Mouse (Mus musculus) midbrain, embryonic 12.5 days (tissue): ENCODE measurements around the gene Cherp. TPM values are rescaled to one million over a fixed set of nuclear protein-coding genes. Genes with fewer than 3 reads are reported as not detected.

ENCODE experiments used
- ATAC-seq: fragments of 200-750 bp; cut with Nextera tagmentation; 2 replicates; pipeline ENCODE4 v1.8.0; 2017; ENCODE audit warnings: low read depth, moderate TSS enrichment, moderate library complexity; ENCODE audit not compliant: low FRiP score
- H3K27ac ChIP-seq: fragments of 300-500 bp; sonication (generic); replicated peaks from 2 replicates; pipeline ENCODE4 v1.5.1; 2016; ENCODE audit warnings: mild to moderate bottlenecking
- H3K27me3 ChIP-seq: fragments of 300-500 bp; sonication (generic); 2 replicates; pipeline ENCODE4 v1.6.1; 2016; ENCODE audit warnings: mild to moderate bottlenecking
- H3K36me3 ChIP-seq: fragments of 300-500 bp; sonication (generic); 2 replicates; pipeline ENCODE4 v1.6.1; 2016
- H3K4me1 ChIP-seq: fragments of 300-500 bp; sonication (generic); 2 replicates; pipeline ENCODE4 v1.6.1; 2016
- H3K4me2 ChIP-seq: fragments of 300-500 bp; sonication (generic); replicated peaks from 2 replicates; pipeline ENCODE4 v1.6.1; 2016; ENCODE audit warnings: mild to moderate bottlenecking, moderate library complexity
- H3K4me3 ChIP-seq: fragments of 300-500 bp; sonication (generic); 2 replicates; pipeline ENCODE4 v1.5.1; 2016; ENCODE audit warnings: mild to moderate bottlenecking
- H3K9ac ChIP-seq: fragments of 300-500 bp; sonication (generic); replicated peaks from 2 replicates; pipeline ENCODE4 v1.6.1; 2016; ENCODE audit warnings: mild to moderate bottlenecking, moderate library complexity
- H3K9me3 ChIP-seq: fragments of 300-500 bp; sonication (generic); 2 replicates; pipeline ENCODE4 v1.6.1; 2016; ENCODE audit warnings: mild to moderate bottlenecking
- WGBS: fragments of 180-500 bp; shearing (Covaris S2); methylation state at CpG from one replicate; pipeline ENCODE4 v1.1.7; 2016; 5-methylcytosine and 5-hydroxymethylcytosine counted together
- polyA plus RNA-seq: library from polyadenylated mRNA; unstranded; fragments of >200 nt; fragmentation: Nextera tagmentation; extraction: Ambion mirVana; gene quantifications from 2 replicates; pipeline ENCODE4 v1.2.1, GENCODE M21; 2016

Cherp gene
- 76.6 and 82.8 TPM in 2 replicates for polyA plus RNA-seq

- no peaks in the 10 kb centered on the region for H3K27me3 ChIP-seq
- peaks cover 33% of the 10 kb centered on the region for H3K36me3 ChIP-seq
- H3K4me2 ChIP-seq = peak within 1 kb of the TSS; percentile 96
- WGBS = under 1% methylated on average over 80 of the region's 80 CpGs
- H3K4me1 ChIP-seq = peaks cover 19% of the 10 kb centered on the region
- H3K9me3 ChIP-seq = no peaks in the 10 kb centered on the region
- H3K9ac ChIP-seq = peak within 1 kb of the TSS; percentile 87
- peak; percentile 96 for ATAC-seq
- H3K27ac ChIP-seq = peak within 1 kb of the TSS; percentile 89
- H3K4me3 ChIP-seq = peak within 1 kb of the TSS; percentile 92
Measured at GRCm38 (mm10) chr8:72474826-72475546, at the start of gene Cherp. Gene Cherp, minus strand, starts transcription at chr8:72475226.

GRCm38 (mm10) chr8:72521888-72522287, 46.9 kb upstream of the Cherp start:
- Histone ChIP-seq H3K4me1 (0 out of 2 replicates have a peak, but pooled peaks cover 6% of the 10 kb centered on the region), H3K4me2 (no peak overlapping the region), H3K9me3 (no peaks in the 10 kb centered on the region), H3K27ac (no peak overlapping the region), H3K36me3 (peaks cover 6% of the 10 kb centered on the region), H3K9ac (no peak overlapping the region), H3K27me3 (no peaks in the 10 kb centered on the region), H3K4me3 (no peak overlapping the region)
- ATAC-seq = no peak

GRCm38 (mm10) chr8:72517421-72517988, 42.5 kb upstream of the Cherp start:
- WGBS = 72% methylated on average over 7 of the region's 7 CpGs
- Histone ChIP-seq H3K27ac (no peak overlapping the region), H3K36me3 (peaks cover 4% of the 10 kb centered on the region; the same call in 1 of the 2 replicates)

GRCm38 (mm10) chr8:72513158-72513557, 38.1 kb upstream of the Cherp start:
- H3K27me3 ChIP-seq = no peaks in the 10 kb centered on the region
- no peak for ATAC-seq
- H3K4me3 ChIP-seq = no peak overlapping the region

More at GRCm38 (mm10) chr8:72517421-72517988, 42.5 kb upstream of the Cherp start:
- Histone ChIP-seq H3K9me3 (no peaks in the 10 kb centered on the region), H3K4me3 (no peak overlapping the region), H3K4me1 (0 out of 2 replicates have a peak, but pooled peaks cover 6% of the 10 kb centered on the region), H3K4me2 (no peak overlapping the region), H3K9ac (no peak overlapping the region; the same call in 1 of the 2 replicates), H3K27me3 (no peaks in the 10 kb centered on the region)
- no peak for ATAC-seq

GRCm38 (mm10) chr8:72512648-72513047, 37.6 kb upstream of the Cherp start:
- Histone ChIP-seq H3K27ac (no peak overlapping the region), H3K4me3 (no peak overlapping the region), H3K9ac (no peak overlapping the region), H3K36me3 (peaks cover 4% of the 10 kb centered on the region; the same call in 1 of the 2 replicates), H3K27me3 (no peaks in the 10 kb centered on the region), H3K4me1 (no peaks in the 10 kb centered on the region), H3K9me3 (no peaks in the 10 kb centered on the region), H3K4me2 (no peak overlapping the region)
- 92% methylated on average over 1 of the region's 1 CpGs for WGBS
- ATAC-seq = no peak

More at GRCm38 (mm10) chr8:72513158-72513557, 38.1 kb upstream of the Cherp start:
- H3K9me3 ChIP-seq = no peaks in the 10 kb centered on the region
- peaks cover 4% of the 10 kb centered on the region; the same call in 1 of the 2 replicates for H3K36me3 ChIP-seq
- 0 out of 2 replicates have a peak, but pooled peaks cover 1% of the 10 kb centered on the region for H3K4me1 ChIP-seq
- WGBS = 88% methylated on average over 1 of the region's 1 CpGs
- no peak overlapping the region for H3K4me2 ChIP-seq
- H3K9ac ChIP-seq = no peak overlapping the region; the same call in 1 of the 2 replicates
- no peak overlapping the region for H3K27ac ChIP-seq

GRCm38 (mm10) chr8:72507505-72507904, 32.5 kb upstream of the Cherp start:
- ATAC-seq = no peak
- Histone ChIP-seq H3K36me3 (no peaks in the 10 kb centered on the region; the same call in 1 of the 2 replicates), H3K9me3 (no peaks in the 10 kb centered on the region), H3K27me3 (no peaks in the 10 kb centered on the region), H3K9ac (no peak overlapping the region), H3K27ac (no peak overlapping the region), H3K4me3 (no peak overlapping the region), H3K4me2 (no peak overlapping the region), H3K4me1 (no peaks in the 10 kb centered on the region)
- 79% methylated on average over 1 of the region's 1 CpGs for WGBS

- H3K36me3 ChIP-seq = no peaks in the 10 kb centered on the region; the same call in 1 of the 2 replicates
- H3K4me3 ChIP-seq = no peak overlapping the region
- no peak overlapping the region for H3K4me2 ChIP-seq
- H3K27me3 ChIP-seq = no peaks in the 10 kb centered on the region
- H3K27ac ChIP-seq = no peak overlapping the region
- no peaks in the 10 kb centered on the region for H3K4me1 ChIP-seq
- H3K9me3 ChIP-seq = no peaks in the 10 kb centered on the region
- ATAC-seq = no peak
- no peak overlapping the region for H3K9ac ChIP-seq
Measured at GRCm38 (mm10) chr8:72504637-72505314, 29.8 kb upstream of the Cherp start.

GRCm38 (mm10) chr8:72504137-72504536, 29.1 kb upstream of the Cherp start:
- ATAC-seq = no peak
- no peak overlapping the region for H3K27ac ChIP-seq
- H3K4me1 ChIP-seq = no peaks in the 10 kb centered on the region
- no peak overlapping the region for H3K4me2 ChIP-seq
- no peak overlapping the region for H3K4me3 ChIP-seq
- no peak overlapping the region for H3K9ac ChIP-seq
- H3K27me3 ChIP-seq = no peaks in the 10 kb centered on the region
- no peaks in the 10 kb centered on the region; the same call in 1 of the 2 replicates for H3K36me3 ChIP-seq
- no peaks in the 10 kb centered on the region for H3K9me3 ChIP-seq

- Histone ChIP-seq H3K4me1 (no peaks in the 10 kb centered on the region), H3K9ac (no peak overlapping the region), H3K27ac (no peak overlapping the region), H3K27me3 (no peaks in the 10 kb centered on the region), H3K9me3 (no peaks in the 10 kb centered on the region), H3K36me3 (peaks cover 17% of the 10 kb centered on the region), H3K4me2 (no peak overlapping the region), H3K4me3 (no peak overlapping the region)
- ATAC-seq = no peak
- 96% methylated on average over 1 of the region's 1 CpGs for WGBS
Measured at GRCm38 (mm10) chr8:72500521-72500931, 25.5 kb upstream of the Cherp start.

GRCm38 (mm10) chr8:72499521-72500284, 24.7 kb upstream of the Cherp start:
- H3K4me2 ChIP-seq = no peak overlapping the region
- H3K9me3 ChIP-seq = no peaks in the 10 kb centered on the region
- H3K9ac ChIP-seq = no peak overlapping the region
- no peaks in the 10 kb centered on the region for H3K4me1 ChIP-seq
- H3K27me3 ChIP-seq = no peaks in the 10 kb centered on the region
- no peak overlapping the region for H3K4me3 ChIP-seq
- WGBS = 86% methylated on average over 2 of the region's 2 CpGs
- ATAC-seq = no peak
- H3K27ac ChIP-seq = no peak overlapping the region
- peaks cover 25% of the 10 kb centered on the region for H3K36me3 ChIP-seq

- WGBS = 90% methylated on average over 4 of the region's 4 CpGs
- Histone ChIP-seq H3K4me3 (no peak overlapping the region), H3K27ac (no peak overlapping the region), H3K9me3 (no peaks in the 10 kb centered on the region), H3K9ac (no peak overlapping the region), H3K4me1 (peaks cover 10% of the 10 kb centered on the region), H3K4me2 (no peak overlapping the region), H3K36me3 (peaks cover 25% of the 10 kb centered on the region), H3K27me3 (no peaks in the 10 kb centered on the region)
- no peak for ATAC-seq
Measured at GRCm38 (mm10) chr8:72498527-72498926, 23.5 kb upstream of the Cherp start.
